Mouse (Mus musculus): Measurements from ENCODE around the gene Qrsl1. TPM values are rescaled to one million over a fixed set of nuclear protein-coding genes. Genes with fewer than 3 reads are reported as not detected.
"Not testable (repeated sequence)": the region's sequence is repeated elsewhere in the genome, so short reads cannot be mapped to it uniquely, and the experiment has no call there.

Gene Qrsl1
- polyA plus RNA-seq (2015; fragmentation: Nextera tagmentation; extraction: Ambion mirVana), result 21.6 and 23.5 TPM in 2 replicates

DNA sequence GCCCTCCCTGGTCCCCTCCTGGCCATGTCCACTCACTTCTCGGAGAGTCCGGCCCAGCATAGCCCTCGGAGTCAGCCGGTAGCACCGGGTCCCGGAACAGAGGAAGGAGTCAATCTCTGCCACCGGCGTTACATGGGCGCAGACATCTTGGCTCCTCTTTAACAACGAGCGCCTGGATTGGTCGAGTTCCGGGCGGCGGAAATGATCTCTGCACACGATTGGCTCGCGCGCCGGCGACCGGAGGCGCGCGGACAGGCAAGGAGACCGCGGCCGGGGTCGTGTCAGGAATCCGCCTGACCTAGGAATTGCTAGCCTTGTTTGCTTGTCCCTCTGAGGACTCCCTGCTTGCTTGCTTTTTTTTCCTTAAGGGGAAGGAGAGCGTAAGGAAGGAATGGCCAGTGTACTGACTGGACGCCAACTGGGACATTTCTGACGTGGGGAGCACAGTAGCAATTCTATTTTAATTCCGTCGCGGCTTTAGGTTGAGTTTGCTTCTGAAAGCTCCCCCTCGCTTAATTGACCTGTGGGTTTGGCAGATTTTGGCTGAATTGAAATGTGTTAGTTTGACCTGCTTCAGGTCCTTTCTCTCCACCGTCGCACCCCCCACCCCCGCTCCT is at the start of gene Qrsl1, which contains the start of gene Rtn4ip1:
Qrsl1 (minus strand) TSS at position 168 of the 617 bp plus-strand sequence.
Rtn4ip1 (plus strand) TSS at position 230 of the 617 bp plus-strand sequence.
- Histone ChIP-seq H3K4me1 (replicated peaks) (peaks cover 17% of the 10 kb centered on the region), H3K9me3 (no peaks in the 10 kb centered on the region), H3K36me3 (no peaks in the 10 kb centered on the region), H3K4me3 (peak within 1 kb of the TSS; percentile 81), H3K9ac (peak within 1 kb of the TSS; percentile 64), H3K4me2 (peak within 1 kb of the TSS; percentile 65), H3K27ac (replicated peaks) (peak within 1 kb of the TSS; percentile 79), H3K27me3 (no peaks in the 10 kb centered on the region)
- WGBS, result under 1% methylated on average over 40 of the region's 40 CpGs
- peak; percentile 98 for ATAC-seq (ENCODE audit: low FRiP score, low read depth)

DNA sequence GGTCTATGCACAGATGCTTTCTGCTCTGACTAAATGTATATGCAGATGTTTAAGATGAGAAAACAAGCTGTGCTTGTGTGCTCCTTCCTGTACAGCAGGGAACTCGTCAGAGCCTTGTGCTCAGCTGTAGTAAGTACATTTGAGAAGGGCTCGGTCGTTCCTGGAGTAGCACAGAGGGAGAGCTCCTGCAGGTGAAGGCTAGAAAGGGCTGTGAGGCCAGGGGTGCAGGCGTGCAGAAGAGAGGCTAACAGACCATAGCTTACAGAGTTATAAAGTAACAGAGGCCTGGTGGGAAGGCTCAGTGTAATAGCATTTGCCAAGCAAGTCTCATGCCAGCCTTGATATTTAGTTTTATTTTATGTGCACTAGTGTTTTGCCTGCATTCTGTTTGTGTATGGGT is 43.9 kb upstream of the Qrsl1 start:
- Histone ChIP-seq H3K9ac (no peak overlapping the region), H3K36me3 (no peaks in the 10 kb centered on the region), H3K9me3 (no peaks in the 10 kb centered on the region), H3K27me3 (no peaks in the 10 kb centered on the region), H3K4me2 (no peak overlapping the region), H3K4me3 (no peak overlapping the region), H3K27ac (replicated peaks) (no peak overlapping the region), H3K4me1 (replicated peaks) (peaks cover 4% of the 10 kb centered on the region; the same call in 1 of the 2 replicates)
- 82% methylated on average over 4 of the region's 4 CpGs for WGBS
- ATAC-seq (ENCODE audit: low FRiP score, low read depth), result no peak

GRCm38 (mm10) chr10:43943736-43944135 is 42.2 kb upstream of the Qrsl1 start:
- Histone ChIP-seq H3K9me3 (no peaks in the 10 kb centered on the region), H3K36me3 (no peaks in the 10 kb centered on the region), H3K27ac (replicated peaks) (no peak overlapping the region), H3K9ac (no peak overlapping the region), H3K4me3 (no peak overlapping the region), H3K4me2 (no peak overlapping the region), H3K27me3 (no peaks in the 10 kb centered on the region), H3K4me1 (replicated peaks) (peaks cover 4% of the 10 kb centered on the region; the same call in 1 of the 2 replicates)
- no peak for ATAC-seq (ENCODE audit: low FRiP score, low read depth)
- 27% methylated on average over 4 of the region's 4 CpGs for WGBS

DNA sequence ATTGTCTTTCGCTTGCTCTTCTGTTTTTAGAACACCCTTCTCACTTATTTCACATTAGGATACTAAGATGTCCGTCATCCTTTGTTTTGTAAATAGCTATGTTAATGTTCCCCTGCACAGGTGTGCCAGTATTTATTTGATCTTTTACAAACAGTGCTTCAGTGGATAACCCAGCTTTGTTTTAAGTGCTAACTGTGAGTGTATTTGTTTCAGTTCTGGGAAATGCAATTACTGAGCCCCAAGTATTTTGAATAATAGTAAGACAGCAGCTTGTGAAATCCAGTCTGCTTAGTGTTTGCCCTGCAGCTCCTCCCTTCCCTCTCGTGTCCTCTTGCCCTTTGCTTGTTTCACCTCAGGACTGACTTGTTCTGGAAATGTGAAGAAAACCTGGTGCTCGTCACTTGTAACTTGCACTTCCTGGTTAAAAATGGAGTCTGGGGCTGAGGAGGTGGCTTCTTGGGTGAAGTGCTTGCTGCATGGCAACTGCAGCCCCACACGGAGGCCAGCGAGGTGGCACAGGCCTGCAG is 37.7 kb upstream of the Qrsl1 start:
- Histone ChIP-seq H3K4me3 (no peak overlapping the region), H3K27ac (replicated peaks) (no peak overlapping the region), H3K27me3 (no peaks in the 10 kb centered on the region), H3K4me2 (no peak overlapping the region), H3K9ac (no peak overlapping the region), H3K4me1 (replicated peaks) (peaks cover 1% of the 10 kb centered on the region; the same call in 1 of the 2 replicates), H3K9me3 (no peaks in the 10 kb centered on the region), H3K36me3 (no peaks in the 10 kb centered on the region)
- no peak for ATAC-seq (ENCODE audit: low FRiP score, low read depth)
- WGBS, result 82% methylated on average over 6 of the region's 6 CpGs

DNA sequence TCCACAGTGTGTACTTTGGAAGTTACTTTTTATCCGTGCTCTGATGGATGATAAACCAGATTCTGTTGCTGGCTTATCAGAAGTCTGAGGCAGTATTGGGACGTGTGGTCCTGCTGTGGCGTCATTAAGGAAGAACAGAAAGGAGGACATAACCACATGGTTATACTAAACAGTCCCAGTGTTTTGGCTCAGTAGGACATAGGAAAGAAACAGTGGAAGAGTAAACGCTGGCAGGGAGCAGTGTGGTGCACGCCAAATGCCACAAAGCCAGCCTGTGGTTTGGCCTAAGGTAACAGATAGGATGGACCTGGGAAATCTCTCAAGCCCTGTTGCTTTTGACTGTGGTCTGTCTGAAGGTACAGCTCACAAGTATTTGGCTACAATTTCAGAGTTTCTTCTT is 27.1 kb upstream of the Qrsl1 start:
- Histone ChIP-seq H3K27me3 (no peaks in the 10 kb centered on the region), H3K9ac (no peak overlapping the region), H3K4me2 (no peak overlapping the region), H3K4me3 (no peak overlapping the region), H3K4me1 (replicated peaks) (no peaks in the 10 kb centered on the region), H3K27ac (replicated peaks) (no peak overlapping the region), H3K36me3 (no peaks in the 10 kb centered on the region), H3K9me3 (no peaks in the 10 kb centered on the region)
- WGBS, result 69% methylated on average over 5 of the region's 5 CpGs
- no peak for ATAC-seq (ENCODE audit: low FRiP score, low read depth)

- H3K4me2 ChIP-seq, result no peak overlapping the region
- no peaks in the 10 kb centered on the region for H3K9me3 ChIP-seq
- no peak overlapping the region for H3K4me3 ChIP-seq
- ATAC-seq (ENCODE audit: low FRiP score, low read depth), result no peak
- H3K4me1 ChIP-seq (replicated peaks), result no peaks in the 10 kb centered on the region
- 0 out of 2 replicates have a peak, but pooled peaks cover 6% of the 10 kb centered on the region for H3K36me3 ChIP-seq
- H3K27me3 ChIP-seq, result no peaks in the 10 kb centered on the region
- WGBS, result 81% methylated on average over 8 of the region's 8 CpGs
- H3K9ac ChIP-seq, result no peak overlapping the region
- H3K27ac ChIP-seq (replicated peaks), result no peak overlapping the region
These were observed 26.2 kb upstream of the Qrsl1 start for GRCm38 (mm10) chr10:43927736-43928135.

DNA sequence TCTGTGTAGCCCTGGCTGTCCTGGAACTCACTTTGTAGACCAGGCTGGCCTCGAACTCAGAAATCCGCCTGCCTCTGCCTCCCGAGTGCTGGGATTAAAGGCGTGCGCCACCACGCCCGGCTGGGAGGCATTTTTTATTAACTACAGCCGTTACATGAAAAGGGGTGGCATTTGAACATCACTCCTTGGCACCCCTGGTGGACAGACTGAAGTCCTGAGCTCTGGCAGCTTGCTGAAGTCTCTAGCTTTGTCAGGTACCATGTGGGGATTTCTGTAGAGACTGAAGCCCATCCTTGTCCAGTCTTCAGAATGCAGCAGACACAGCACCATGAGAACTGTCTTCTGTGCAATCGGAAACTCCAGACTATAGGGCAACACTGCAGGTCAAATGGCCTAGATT is 24.2 kb upstream of the Qrsl1 start:
- ATAC-seq (ENCODE audit: low FRiP score, low read depth); H3K27me3 ChIP-seq: not testable (repeated sequence)
- 89% methylated on average over 9 of the region's 9 CpGs for WGBS

GRCm38 (mm10) chr10:43923096-43923495 is 21.6 kb upstream of the Qrsl1 start:
- Histone ChIP-seq H3K4me1 (replicated peaks) (no peaks in the 10 kb centered on the region), H3K36me3 (peaks cover 8% of the 10 kb centered on the region; the same call in 1 of the 2 replicates), H3K9me3 (no peaks in the 10 kb centered on the region), H3K27me3 (no peaks in the 10 kb centered on the region), H3K9ac (no peak overlapping the region), H3K4me2 (no peak overlapping the region), H3K27ac (replicated peaks) (no peak overlapping the region), H3K4me3 (no peak overlapping the region)
- 89% methylated on average over 3 of the region's 3 CpGs for WGBS
- no peak for ATAC-seq (ENCODE audit: low FRiP score, low read depth)

More for the DNA sequence above, 24.2 kb upstream of the Qrsl1 start:
- H3K27ac ChIP-seq (replicated peaks); H3K36me3 ChIP-seq; H3K4me1 ChIP-seq (replicated peaks); H3K4me3 ChIP-seq; H3K4me2 ChIP-seq; H3K9me3 ChIP-seq; H3K9ac ChIP-seq: not testable (repeated sequence)

- Histone ChIP-seq H3K4me1 (replicated peaks) (no peaks in the 10 kb centered on the region), H3K4me3 (no peak overlapping the region), H3K4me2 (no peak overlapping the region), H3K27me3 (no peaks in the 10 kb centered on the region), H3K27ac (replicated peaks) (no peak overlapping the region), H3K9ac (no peak overlapping the region), H3K36me3 (peaks cover 8% of the 10 kb centered on the region; the same call in 1 of the 2 replicates), H3K9me3 (no peaks in the 10 kb centered on the region)
- peak; percentile 71 for ATAC-seq (ENCODE audit: low FRiP score, low read depth)
- 43% methylated on average over 17 of the region's 17 CpGs for whole genome bisulfite sequencing
These were observed 17.4 kb upstream of the Qrsl1 start for GRCm38 (mm10) chr10:43918696-43919608.

DNA sequence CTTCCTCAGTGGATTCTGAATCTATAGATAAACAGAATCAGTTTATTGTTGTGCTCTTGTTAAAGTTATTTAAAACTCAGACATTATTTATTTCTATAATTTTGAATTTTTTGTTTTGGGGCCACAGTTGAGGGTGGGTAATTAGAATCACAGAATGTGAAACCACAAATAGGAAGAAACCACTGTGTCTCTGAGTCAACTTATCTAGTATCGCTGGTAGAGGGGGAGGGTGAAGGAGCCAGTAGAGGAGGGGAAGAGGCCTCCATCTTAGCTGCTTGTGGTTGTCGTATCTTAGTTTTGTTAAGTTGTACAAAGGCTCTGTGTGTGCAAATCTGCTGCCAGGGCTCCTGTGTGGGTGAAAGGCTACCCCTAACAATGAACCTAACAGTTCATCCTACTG is 15.2 kb upstream of the Qrsl1 start:
- 79% methylated on average over 2 of the region's 2 CpGs for whole genome bisulfite sequencing

DNA sequence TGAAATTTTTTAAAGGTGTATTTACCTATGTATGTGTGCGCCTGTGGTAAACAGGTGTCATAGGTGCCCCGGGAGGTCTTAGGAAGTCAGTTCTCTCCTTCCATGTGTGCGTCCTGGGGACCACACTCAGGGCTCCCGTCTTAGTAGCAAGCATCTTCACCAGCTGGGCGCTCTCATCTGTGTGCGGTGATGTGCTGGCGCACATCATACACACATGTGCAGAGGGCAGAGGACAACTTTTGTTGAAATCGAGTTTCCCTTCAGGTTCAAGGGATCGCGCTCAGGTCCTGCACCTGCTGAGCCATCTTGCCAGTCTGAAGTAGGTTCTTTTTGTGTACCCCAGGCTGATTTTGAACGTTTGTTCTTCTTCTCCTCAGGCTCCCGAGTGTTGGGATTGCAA is 14.6 kb upstream of the Qrsl1 start:
- Histone ChIP-seq H3K9me3 (no peaks in the 10 kb centered on the region), H3K36me3 (no peaks in the 10 kb centered on the region), H3K27ac (replicated peaks) (no peak overlapping the region), H3K9ac (no peak overlapping the region), H3K27me3 (no peaks in the 10 kb centered on the region), H3K4me1 (replicated peaks) (no peaks in the 10 kb centered on the region), H3K4me2 (no peak overlapping the region), H3K4me3 (no peak overlapping the region)
- no peak for ATAC-seq (ENCODE audit: low FRiP score, low read depth)
- WGBS, result 81% methylated on average over 12 of the region's 12 CpGs

More for the DNA sequence above, 15.2 kb upstream of the Qrsl1 start:
- H3K27me3 ChIP-seq, result no peaks in the 10 kb centered on the region
- no peaks in the 10 kb centered on the region for H3K9me3 ChIP-seq
- no peak overlapping the region for H3K4me2 ChIP-seq
- no peaks in the 10 kb centered on the region for H3K4me1 ChIP-seq (replicated peaks)
- no peak overlapping the region for H3K9ac ChIP-seq
- no peak overlapping the region for H3K4me3 ChIP-seq
- H3K27ac ChIP-seq (replicated peaks), result no peak overlapping the region
- H3K36me3 ChIP-seq, result no peaks in the 10 kb centered on the region; the same call in 1 of the 2 replicates
- ATAC-seq (ENCODE audit: low FRiP score, low read depth), result no peak

DNA sequence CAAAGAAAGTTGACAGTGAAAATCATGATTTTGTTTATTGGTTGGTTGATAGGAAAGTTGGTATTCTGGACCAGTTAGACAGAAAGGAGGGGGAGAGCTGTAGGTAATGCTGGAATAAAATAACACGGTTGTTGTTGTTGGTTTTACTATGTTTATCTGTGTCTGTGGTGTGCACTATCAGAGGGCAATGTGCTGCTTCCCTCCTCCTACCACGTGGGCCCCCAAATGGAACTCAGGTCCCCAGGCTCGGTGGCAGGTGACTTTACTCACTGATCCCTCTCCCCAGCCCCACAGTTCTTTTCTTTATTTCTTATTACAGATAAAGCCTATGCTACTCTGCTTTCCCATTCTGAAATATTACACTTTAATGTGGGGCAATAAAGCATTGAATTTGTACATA is 10.7 kb upstream of the Qrsl1 start:
- Histone ChIP-seq H3K9ac (no peak overlapping the region), H3K36me3 (no peaks in the 10 kb centered on the region), H3K4me3 (no peak overlapping the region), H3K4me2 (no peak overlapping the region), H3K9me3 (no peaks in the 10 kb centered on the region), H3K27ac (replicated peaks) (no peak overlapping the region), H3K4me1 (replicated peaks) (no peaks in the 10 kb centered on the region), H3K27me3 (no peaks in the 10 kb centered on the region)
- no peak for ATAC-seq (ENCODE audit: low FRiP score, low read depth)
- WGBS, result 75% methylated on average over 3 of the region's 3 CpGs

All from hindbrain, embryonic 15.5 days (tissue).